Mouse (Mus musculus) forebrain, postnatal 0 days (tissue): ENCODE results near the gene Mrpl12. TPM values are rescaled to one million over a fixed set of nuclear protein-coding genes. Genes with fewer than 3 reads are reported as not detected.

Experiments used
- ATAC-seq: fragments of 200-750 bp; cut with Nextera tagmentation; 2 replicates; pipeline ENCODE4 v1.8.0; 2017; ENCODE audit warnings: mild to moderate bottlenecking, moderate library complexity
- DNase-seq: peaks from one replicate; pipeline ENCODE4 v3.0.0-alpha.2; 2015
- H3K27ac ChIP-seq: fragments of 300-500 bp; sonication (generic); 2 replicates; pipeline ENCODE4 v1.5.1; 2014; ENCODE audit warnings: low read depth, mild to moderate bottlenecking, antibody characterized with exemption, low read length, moderate library complexity, mixed read lengths
- H3K27me3 ChIP-seq: fragments of 300-500 bp; sonication (generic); 2 replicates; pipeline ENCODE4 v1.6.1; 2014; ENCODE audit warnings: mild to moderate bottlenecking, low read length, mixed read lengths; ENCODE audit not compliant: insufficient read depth
- H3K36me3 ChIP-seq: fragments of 300-500 bp; sonication (generic); 2 replicates; pipeline ENCODE4 v1.6.1; 2014; ENCODE audit warnings: mild to moderate bottlenecking, moderate library complexity; ENCODE audit not compliant: insufficient read depth
- H3K4me1 ChIP-seq: fragments of 300-500 bp; sonication (generic); 2 replicates; pipeline ENCODE4 v1.6.1; 2014; ENCODE audit warnings: antibody characterized with exemption; ENCODE audit not compliant: insufficient read depth
- H3K4me2 ChIP-seq: fragments of 300-500 bp; sonication (generic); 2 replicates; pipeline ENCODE4 v1.6.1; 2014; ENCODE audit warnings: low read depth, mild to moderate bottlenecking, moderate library complexity
- H3K4me3 ChIP-seq: fragments of 300-500 bp; sonication (generic); 2 replicates; pipeline ENCODE4 v1.5.1; 2014; ENCODE audit warnings: low read depth, low read length, mixed read lengths
- H3K9ac ChIP-seq: fragments of 300-500 bp; sonication (generic); 2 replicates; pipeline ENCODE4 v1.6.1; 2014; ENCODE audit warnings: mild to moderate bottlenecking
- H3K9me3 ChIP-seq: fragments of 300-500 bp; sonication (generic); 2 replicates; pipeline ENCODE4 v1.6.1; 2016; ENCODE audit warnings: low read length
- CTCF ChIP-seq: sonication (generic); IDR thresholded peaks from 2 replicates; pipeline ENCODE4 v1.5.1; 2016; ENCODE audit warnings: antibody characterized with exemption, control low read depth, low read depth
- WGBS: fragments of 180-500 bp; shearing (Covaris S2); extraction: QIAGEN DNeasy Blood & Tissue Kit; methylation state at CpG from one replicate; pipeline ENCODE4 v1.1.7; 2014; 5-methylcytosine and 5-hydroxymethylcytosine counted together
- polyA plus RNA-seq: library from polyadenylated mRNA; unstranded; fragments of >200 nt; fragmentation: Nextera tagmentation; extraction: Ambion mirVana; gene quantifications from 2 replicates; pipeline ENCODE4 v1.2.1, GENCODE M21; 2015
- total RNA-seq: library from RNA; depleted of rRNA; stranded (reverse); fragments of >200 nt; gene quantifications from 2 replicates; pipeline ENCODE4 v1.2.3, GENCODE M21; 2014

Gene Mrpl12
- total and polyA plus RNA-seq, 2 experiments from 2014 or later = 42.6 to 143 TPM

DNA sequence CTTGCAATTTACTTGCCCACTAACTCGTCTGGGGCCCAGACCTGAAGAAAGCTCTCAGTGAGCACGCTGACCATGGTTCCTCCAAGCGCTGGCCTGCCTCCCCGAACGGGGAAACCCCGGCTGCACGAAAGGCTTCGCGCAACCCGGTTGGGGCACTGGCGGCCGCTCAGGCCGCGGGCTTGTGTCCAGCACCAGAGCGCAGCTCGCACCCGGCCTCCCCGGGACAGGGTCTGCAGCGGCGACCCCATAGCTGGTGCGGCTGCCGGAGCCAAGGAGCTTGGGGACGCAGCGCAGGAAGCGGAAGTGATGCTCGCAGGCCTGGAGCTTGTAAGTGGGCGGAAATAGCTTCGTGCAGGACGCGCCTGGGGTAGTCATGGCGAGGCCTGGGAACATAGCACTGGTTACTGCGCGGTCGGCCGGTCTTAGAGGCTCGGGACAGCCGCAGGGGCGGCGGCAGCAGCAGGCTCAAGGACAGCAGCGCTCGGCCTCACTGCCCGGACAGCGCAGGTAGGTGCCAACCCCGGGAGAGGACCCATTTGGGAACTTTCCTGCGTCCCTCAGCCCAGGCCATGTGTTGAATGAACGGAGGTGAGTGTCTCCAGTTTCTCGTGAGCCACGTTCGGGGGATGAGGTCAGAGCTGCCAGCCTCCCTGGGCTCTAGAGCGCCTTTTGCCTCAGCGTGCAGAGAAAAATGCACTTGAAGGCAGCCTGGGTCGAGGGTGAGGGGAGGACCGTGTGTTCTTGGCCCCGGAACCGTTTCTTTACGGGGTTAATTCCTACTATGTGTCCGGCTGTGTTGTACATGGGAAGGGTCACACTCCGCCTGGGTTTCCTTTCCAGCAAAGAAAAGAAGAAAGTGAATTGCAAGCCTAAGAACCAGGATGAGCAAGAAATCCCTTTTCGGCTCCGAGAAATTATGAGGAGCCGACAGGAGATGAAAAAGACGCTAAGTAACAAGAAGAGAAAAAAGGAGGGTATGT, 26.4 kb upstream of the Mrpl12 start, which contains the start of the genes Oxld1 and Ccdc137:
Gene Oxld1 (minus strand): TSS at position 297 of the 980 bp plus-strand sequence.
Gene Ccdc137 (plus strand): TSS at position 344 of the 980 bp plus-strand sequence.
- Histone ChIP-seq H3K27me3 (no peaks in the 10 kb centered on the region), H3K4me3 (peak within 1 kb of the TSS; percentile 87), H3K9ac (peak within 1 kb of the TSS; percentile 96), H3K27ac (peak within 1 kb of the TSS; percentile 74), H3K9me3 (no peaks in the 10 kb centered on the region), H3K4me1 (peaks cover 8% of the 10 kb centered on the region; the same call in 1 of the 2 replicates), H3K4me2 (peak within 1 kb of the TSS; percentile 93), H3K36me3 (peaks cover 25% of the 10 kb centered on the region)
- ATAC-seq = peak; percentile 98
- 7% methylated on average over 62 of the region's 62 CpGs for WGBS
- peak; percentile 87 for DNase-seq
- TF ChIP-seq CTCF = no peak

DNA sequence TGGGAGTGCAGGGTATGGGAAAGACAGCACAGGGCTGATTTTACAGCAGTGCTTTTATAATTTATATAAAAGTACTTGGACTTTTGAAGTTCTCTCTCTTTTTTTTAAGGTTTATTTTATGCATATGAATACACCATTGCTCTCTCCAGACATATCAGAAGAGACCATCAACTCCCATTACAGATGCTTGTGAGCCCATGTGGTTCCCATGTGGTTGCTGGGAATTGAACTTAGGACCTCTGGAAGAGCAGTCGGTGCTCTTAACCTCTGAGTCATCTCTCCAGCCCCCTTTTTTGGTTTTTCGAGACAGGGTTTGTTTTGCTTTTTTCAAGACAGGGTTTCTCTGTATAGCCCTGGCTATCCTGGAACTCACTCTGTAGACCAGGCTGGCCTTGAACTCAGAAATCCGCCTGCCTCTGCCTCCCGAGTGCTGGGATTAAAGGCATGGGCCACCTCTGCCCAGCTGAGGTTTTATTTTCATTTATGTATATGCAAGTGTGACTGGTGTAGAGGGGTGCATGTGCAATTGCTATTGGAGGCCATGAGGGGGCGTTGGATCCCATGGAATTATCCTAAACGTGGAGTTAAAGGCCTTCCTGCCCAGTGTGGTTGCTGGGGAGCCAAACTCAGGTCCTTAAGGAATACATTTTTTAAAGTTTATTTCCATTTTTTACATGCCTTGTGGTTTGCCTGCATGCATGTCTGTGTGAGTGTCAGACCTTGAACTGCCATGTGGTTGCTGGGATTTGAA, 25.4 kb upstream of the Mrpl12 start:
- DNase-seq = no peak
- TF ChIP-seq CTCF = peak; percentile 21; the same call in 1 of the 2 replicates
- Histone ChIP-seq H3K4me2 (peak overlapping the region; percentile 93), H3K9ac (peak overlapping the region; percentile 96), H3K36me3 (peaks cover 29% of the 10 kb centered on the region), H3K27me3 (no peaks in the 10 kb centered on the region), H3K4me3 (peak overlapping the region; percentile 87), H3K4me1 (peaks cover 8% of the 10 kb centered on the region; the same call in 1 of the 2 replicates), H3K27ac (no peak overlapping the region), H3K9me3 (no peaks in the 10 kb centered on the region)
- WGBS = 75% methylated on average over 6 of the region's 6 CpGs
- no peak for ATAC-seq

DNA sequence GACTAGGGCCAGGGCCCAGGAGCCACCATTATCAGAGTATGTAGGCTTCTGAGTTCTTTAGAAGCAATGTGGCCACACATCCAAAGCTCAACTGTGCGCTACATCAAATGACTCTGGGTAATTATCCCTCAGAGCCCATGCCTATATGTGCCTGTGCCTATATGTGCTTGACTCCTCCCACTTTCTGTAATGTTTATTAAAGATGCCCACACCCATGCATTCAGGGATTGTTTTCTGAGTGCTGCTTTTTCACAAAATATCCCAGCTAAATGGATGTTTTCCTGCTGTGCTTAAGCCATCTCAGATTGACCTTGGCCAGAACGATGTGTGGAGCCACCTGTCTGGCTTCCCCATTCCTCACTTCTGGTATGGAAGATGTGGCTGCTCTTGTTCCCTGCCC, 20.9 kb upstream of the Mrpl12 start:
- DNase-seq (no peak), ATAC-seq (no peak)
- H3K4me1 ChIP-seq = peaks cover 18% of the 10 kb centered on the region
- 87% methylated on average over 2 of the region's 2 CpGs for WGBS
- no peaks in the 10 kb centered on the region for H3K27me3 ChIP-seq
- H3K4me3 ChIP-seq = no peak overlapping the region
- H3K9me3 ChIP-seq = no peaks in the 10 kb centered on the region
- H3K4me2 ChIP-seq = no peak overlapping the region
- no peak overlapping the region for H3K9ac ChIP-seq
- no peak overlapping the region for H3K27ac ChIP-seq
- H3K36me3 ChIP-seq = peaks cover 42% of the 10 kb centered on the region
- no peak for TF ChIP-seq CTCF

DNA sequence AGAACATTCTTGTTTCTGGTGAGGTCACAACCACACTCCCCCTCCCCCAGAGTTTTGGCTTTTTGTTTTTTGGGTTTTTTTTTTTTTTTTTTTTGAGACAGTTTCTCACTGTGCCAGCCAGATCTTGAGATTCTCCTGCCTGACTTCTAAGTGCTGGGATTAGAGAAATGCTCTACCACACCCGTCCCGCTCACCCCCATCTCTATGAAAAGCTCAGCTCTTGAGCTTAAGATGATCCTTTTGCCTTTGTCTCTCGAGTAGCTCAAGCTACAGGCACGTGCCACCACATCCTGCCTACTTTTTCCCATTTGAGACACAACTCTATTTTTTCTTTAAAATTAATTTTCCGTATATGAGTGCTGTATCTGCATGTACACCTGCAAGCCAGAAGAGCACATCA, 20.0 kb upstream of the Mrpl12 start:
- H3K4me3 ChIP-seq = no peak overlapping the region
- no peak overlapping the region for H3K4me2 ChIP-seq
- no peaks in the 10 kb centered on the region for H3K9me3 ChIP-seq
- no peak for TF ChIP-seq CTCF
- DNase-seq (no peak), ATAC-seq (no peak)
- peaks cover 15% of the 10 kb centered on the region for H3K4me1 ChIP-seq
- H3K27ac ChIP-seq = no peak overlapping the region
- H3K36me3 ChIP-seq = peaks cover 42% of the 10 kb centered on the region
- no peaks in the 10 kb centered on the region for H3K27me3 ChIP-seq
- WGBS = 87% methylated on average over 5 of the region's 5 CpGs
- H3K9ac ChIP-seq = no peak overlapping the region

DNA sequence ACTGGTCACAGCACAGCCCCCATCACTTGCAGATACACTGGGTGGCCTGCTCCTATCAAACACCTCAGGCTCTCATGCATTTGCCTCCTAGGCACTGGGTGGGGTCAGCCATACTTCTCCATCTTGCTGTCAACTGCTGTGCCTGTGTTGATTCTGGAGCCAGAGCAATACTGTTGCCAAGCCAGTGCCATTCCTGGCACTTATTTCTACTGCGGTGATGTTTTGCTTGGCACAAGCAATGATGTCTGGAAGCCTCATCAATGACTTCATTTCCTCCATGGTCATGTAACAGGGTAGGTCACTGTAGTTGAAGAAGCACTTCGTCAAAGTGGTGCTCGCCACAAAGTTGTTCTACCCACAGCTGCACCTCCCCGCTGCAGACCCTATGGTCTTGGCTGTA, 18.9 kb upstream of the Mrpl12 start:
- Histone ChIP-seq H3K9ac (no peak overlapping the region), H3K4me2 (no peak overlapping the region), H3K36me3 (peaks cover 49% of the 10 kb centered on the region), H3K27ac (no peak overlapping the region), H3K4me3 (no peak overlapping the region), H3K4me1 (peaks cover 15% of the 10 kb centered on the region), H3K27me3 (no peaks in the 10 kb centered on the region), H3K9me3 (no peaks in the 10 kb centered on the region)
- 95% methylated on average over 4 of the region's 4 CpGs for WGBS
- DNase-seq (no peak), ATAC-seq (no peak)
- TF ChIP-seq CTCF = no peak

DNA sequence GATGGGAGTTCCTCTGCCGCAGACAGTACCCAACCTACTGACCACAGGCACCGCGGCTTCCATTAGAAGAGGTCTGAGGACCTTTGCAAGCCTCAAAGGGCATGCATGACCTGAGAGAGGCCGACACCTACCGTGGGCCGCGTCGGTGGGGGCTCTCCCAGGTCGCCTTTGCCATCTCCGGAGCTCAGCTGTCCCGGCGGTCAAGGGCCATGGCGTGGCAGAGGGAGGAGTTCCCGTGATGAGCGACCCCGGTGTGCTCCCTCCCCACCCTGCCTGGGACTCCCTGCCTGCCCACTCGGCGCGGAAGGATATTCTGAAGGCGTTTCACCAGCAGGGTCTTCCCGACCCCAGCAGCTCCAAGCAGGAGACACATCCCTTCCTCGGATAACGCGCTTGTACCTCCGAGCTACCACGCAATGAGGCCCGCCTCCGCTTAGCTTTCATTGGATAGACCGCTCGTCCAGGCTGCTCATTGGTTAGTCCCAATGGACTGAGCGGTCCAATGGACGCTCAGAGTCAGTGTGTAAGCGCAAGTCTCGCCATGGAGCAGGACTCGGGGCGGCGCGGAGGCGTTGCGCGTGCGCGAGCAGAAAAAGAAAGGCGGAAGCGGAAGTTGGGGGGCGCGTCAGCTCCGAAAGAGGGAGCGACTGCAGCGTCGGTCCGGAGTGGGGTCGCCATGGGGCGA, 17.2 kb upstream of the Mrpl12 start, which contains the start of gene Arl16:
Gene Arl16 (minus strand): TSS at position 557 of the 685 bp plus-strand sequence.
- H3K36me3 ChIP-seq = peaks cover 50% of the 10 kb centered on the region
- 1% methylated on average over 54 of the region's 54 CpGs for WGBS
- 0 out of 2 replicates have a peak, but pooled peaks have one; percentile 1 for TF ChIP-seq CTCF
- H3K27ac ChIP-seq = peak within 1 kb of the TSS; percentile 92
- H3K4me1 ChIP-seq = peaks cover 15% of the 10 kb centered on the region
- peak; percentile 100 for ATAC-seq
- peak; percentile 99 for DNase-seq
- H3K27me3 ChIP-seq = no peaks in the 10 kb centered on the region
- no peaks in the 10 kb centered on the region for H3K9me3 ChIP-seq
- peak within 1 kb of the TSS; percentile 93 for H3K4me3 ChIP-seq
- peak within 1 kb of the TSS; percentile 80 for H3K9ac ChIP-seq
- peak within 1 kb of the TSS; percentile 86 for H3K4me2 ChIP-seq
